Mouse (Mus musculus): ENCODE measurements around the gene Rcc1l. TPM values are rescaled to one million over a fixed set of nuclear protein-coding genes. Genes with fewer than 3 reads are reported as not detected.

Gene Rcc1l
- total RNA-seq, 1 experiment = 26.0 TPM

- Histone ChIP-seq H3K4me3 (ENCODE audit: insufficient read depth in 1 of 2, low read depth in 1 of 2, low read length in 2 of 2, poor library complexity in 1 of 2, severe bottlenecking in 1 of 2) (no peak overlapping the region), H3K9ac (ENCODE audit: insufficient read depth, low read depth, low read length, poor library complexity, severe bottlenecking) (no peak overlapping the region), H3K9me3 (ENCODE audit: control insufficient read depth, insufficient read depth, low read depth, low read length) (no peaks in the 10 kb centered on the region), H3K4me1 (ENCODE audit: control insufficient read depth in 2 of 2, insufficient read depth in 2 of 2, low read length in 2 of 2, poor library complexity in 1 of 2) (peaks cover 0 to 13% of the 10 kb centered on the region in 2 experiments; a peak in 2 of 4 replicates), H3K27ac (ENCODE audit: insufficient read depth, low read depth, low read length, poor library complexity, severe bottlenecking) (no peak overlapping the region), H3K36me3 (ENCODE audit: control insufficient read depth, insufficient read depth, low read length, poor library complexity, severe bottlenecking) (no peaks in the 10 kb centered on the region)
- no peak for DNase-seq (ENCODE audit: low read depth, low spot score)
- TF ChIP-seq ZNF384 (IDR thresholded peaks at IDR 0.05; ENCODE audit: low read depth, low read length) (no peak), CHD2 (IDR thresholded peaks at IDR 0.05; ENCODE audit: low read depth, low read length) (no peak), ZC3H11A (IDR thresholded peaks at IDR 0.05; ENCODE audit: borderline replicate concordance, low read depth, low read length) (no peak), HCFC1 (IDR thresholded peaks at IDR 0.05; ENCODE audit: borderline replicate concordance, insufficient read depth, low read length) (no peak), MAFK (IDR thresholded peaks at IDR 0.05; ENCODE audit: insufficient read depth, low read depth, low read length) (no peak)
- in situ Hi-C loops (cut with MboI; ENCODE audit: low sequenced_read_pairs in 2 of 2, unreplicated experiment in 2 of 2) = no loop called here
These were observed 56.4 kb downstream of the Rcc1l start for GRCm38 (mm10) chr5:134120135-134120534.

DNA sequence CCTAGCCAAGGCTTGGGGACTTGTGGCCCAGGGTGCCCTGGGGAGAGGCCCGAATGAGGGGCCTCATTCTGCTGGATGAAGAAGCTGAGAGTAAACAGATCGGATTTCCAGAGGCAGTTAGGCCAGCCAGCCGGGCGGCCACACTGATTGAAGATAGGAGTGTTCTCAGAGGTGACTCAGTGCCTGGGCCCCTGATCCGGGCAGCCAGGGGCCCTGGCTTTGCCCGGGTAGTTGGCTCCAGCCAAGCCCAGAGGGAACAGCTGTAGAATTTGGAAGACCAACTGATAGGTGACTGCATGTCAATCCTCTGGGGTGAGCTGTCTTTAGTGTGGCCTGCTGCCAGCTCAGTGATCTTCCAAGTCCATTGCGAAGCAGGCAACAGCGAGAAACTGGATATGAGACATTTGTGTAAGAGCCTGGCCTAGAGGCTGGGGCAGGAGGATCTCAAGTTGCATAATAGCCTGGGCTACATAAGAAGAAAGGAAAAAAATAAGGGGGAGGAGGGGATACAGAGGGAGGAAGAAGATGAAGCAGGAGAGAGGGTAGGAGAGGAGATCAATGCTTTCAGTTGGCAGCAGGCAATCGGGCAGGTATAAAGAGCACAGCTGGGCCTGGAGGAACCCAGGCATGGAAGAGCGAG is 57.0 kb downstream of the Rcc1l start:
- TF ChIP-seq CHD2 (IDR thresholded peaks at IDR 0.05; ENCODE audit: low read depth, low read length) = no peak
- no peak for TF ChIP-seq ZC3H11A (IDR thresholded peaks at IDR 0.05; ENCODE audit: borderline replicate concordance, low read depth, low read length)
- TF ChIP-seq ZNF384 (IDR thresholded peaks at IDR 0.05; ENCODE audit: low read depth, low read length) = no peak
- TF ChIP-seq HCFC1 (IDR thresholded peaks at IDR 0.05; ENCODE audit: borderline replicate concordance, insufficient read depth, low read length) = no peak
- no peak for TF ChIP-seq MAFK (IDR thresholded peaks at IDR 0.05; ENCODE audit: insufficient read depth, low read depth, low read length)
- peak overlapping the region; percentile 48 to 57 for H3K4me3 ChIP-seq (ENCODE audit: insufficient read depth in 1 of 2, low read depth in 1 of 2, low read length in 2 of 2, poor library complexity in 1 of 2, severe bottlenecking in 1 of 2)
- peaks cover 0 to 13% of the 10 kb centered on the region in 2 experiments; a peak in 2 of 4 replicates for H3K4me1 ChIP-seq (ENCODE audit: control insufficient read depth in 2 of 2, insufficient read depth in 2 of 2, low read length in 2 of 2, poor library complexity in 1 of 2)
- no peak for DNase-seq (ENCODE audit: low read depth, low spot score)
- no peaks in the 10 kb centered on the region for H3K36me3 ChIP-seq (ENCODE audit: control insufficient read depth, insufficient read depth, low read length, poor library complexity, severe bottlenecking)
- in situ Hi-C loops (cut with MboI; ENCODE audit: low sequenced_read_pairs in 2 of 2, unreplicated experiment in 2 of 2) = no loop called here
- H3K9ac ChIP-seq (ENCODE audit: insufficient read depth, low read depth, low read length, poor library complexity, severe bottlenecking) = peak overlapping the region; percentile 46; the same call in 1 of the 2 replicates
- H3K9me3 ChIP-seq (ENCODE audit: control insufficient read depth, insufficient read depth, low read depth, low read length) = no peaks in the 10 kb centered on the region
- H3K27ac ChIP-seq (ENCODE audit: insufficient read depth, low read depth, low read length, poor library complexity, severe bottlenecking) = peak overlapping the region; percentile 24; the same call in 1 of the 2 replicates

- DNase-seq (ENCODE audit: low read depth, low spot score) = peak; percentile 71
- H3K4me1 ChIP-seq (ENCODE audit: control insufficient read depth in 2 of 2, insufficient read depth in 2 of 2, low read length in 2 of 2, poor library complexity in 1 of 2) = peaks cover 0 to 13% of the 10 kb centered on the region in 2 experiments; a peak in 2 of 4 replicates
- H3K9me3 ChIP-seq (ENCODE audit: control insufficient read depth, insufficient read depth, low read depth, low read length) = no peaks in the 10 kb centered on the region
- in situ Hi-C loops (cut with MboI; ENCODE audit: low sequenced_read_pairs in 2 of 2, unreplicated experiment in 2 of 2) = no loop called here
- peak overlapping the region; percentile 24; the same call in 1 of the 2 replicates for H3K27ac ChIP-seq (ENCODE audit: insufficient read depth, low read depth, low read length, poor library complexity, severe bottlenecking)
- H3K36me3 ChIP-seq (ENCODE audit: control insufficient read depth, insufficient read depth, low read length, poor library complexity, severe bottlenecking) = no peaks in the 10 kb centered on the region
- peak overlapping the region; percentile 46; the same call in 1 of the 2 replicates for H3K9ac ChIP-seq (ENCODE audit: insufficient read depth, low read depth, low read length, poor library complexity, severe bottlenecking)
- peak overlapping the region; percentile 48 to 57 for H3K4me3 ChIP-seq (ENCODE audit: insufficient read depth in 1 of 2, low read depth in 1 of 2, low read length in 2 of 2, poor library complexity in 1 of 2, severe bottlenecking in 1 of 2)
- TF ChIP-seq ZC3H11A (IDR thresholded peaks at IDR 0.05; ENCODE audit: borderline replicate concordance, low read depth, low read length) (no peak), MAFK (IDR thresholded peaks at IDR 0.05; ENCODE audit: insufficient read depth, low read depth, low read length) (no peak), ZNF384 (IDR thresholded peaks at IDR 0.05; ENCODE audit: low read depth, low read length) (no peak), CHD2 (IDR thresholded peaks at IDR 0.05; ENCODE audit: low read depth, low read length) (no peak), HCFC1 (IDR thresholded peaks at IDR 0.05; ENCODE audit: borderline replicate concordance, insufficient read depth, low read length) (no peak)
These were observed 57.7 kb downstream of the Rcc1l start for GRCm38 (mm10) chr5:134118798-134119407.

DNA sequence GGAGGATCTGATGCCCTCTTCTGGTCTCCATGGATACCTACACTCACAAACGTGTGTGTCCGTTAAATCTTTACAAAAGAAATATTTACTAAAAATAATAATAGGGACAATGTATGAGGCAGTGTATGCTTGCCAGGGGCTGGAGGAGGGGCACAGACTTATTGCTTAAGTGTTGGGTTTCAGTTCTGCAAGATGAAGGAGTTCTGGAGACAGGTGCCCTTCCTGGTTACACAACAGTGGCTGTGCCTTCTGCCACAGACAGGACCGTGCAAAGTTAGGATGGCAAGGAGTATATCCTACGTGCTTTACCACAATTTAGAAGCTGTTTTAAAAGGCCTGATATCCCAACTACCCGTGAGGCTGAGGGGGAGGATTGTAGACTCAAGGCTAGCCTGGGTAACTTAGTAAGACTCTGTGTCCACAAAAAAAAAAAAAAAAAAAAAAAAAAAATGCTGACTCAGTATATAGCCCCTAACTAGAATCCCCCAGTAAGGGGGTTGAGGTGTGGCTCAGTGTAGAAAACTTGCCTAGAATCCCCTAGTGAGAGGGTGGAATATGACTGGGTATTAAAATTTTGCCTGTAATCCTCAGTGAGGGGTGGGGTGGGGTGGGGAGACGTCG is 60.8 kb downstream of the Rcc1l start:
- in situ Hi-C loops (cut with MboI; ENCODE audit: low sequenced_read_pairs in 2 of 2, unreplicated experiment in 2 of 2) = no loop called here
- H3K4me1 ChIP-seq (ENCODE audit: control insufficient read depth in 2 of 2, insufficient read depth in 2 of 2, low read length in 2 of 2, poor library complexity in 1 of 2) = peaks cover 0 to 10% of the 10 kb centered on the region in 2 experiments; a peak in 2 of 4 replicates
- no peak for DNase-seq (ENCODE audit: low read depth, low spot score)
- TF ChIP-seq ZNF384 (IDR thresholded peaks at IDR 0.05; ENCODE audit: low read depth, low read length) (0 out of 2 replicates have a peak, but pooled peaks have one; percentile 38), HCFC1 (IDR thresholded peaks at IDR 0.05; ENCODE audit: borderline replicate concordance, insufficient read depth, low read length) (no peak), CHD2 (IDR thresholded peaks at IDR 0.05; ENCODE audit: low read depth, low read length) (no peak), MAFK (IDR thresholded peaks at IDR 0.05; ENCODE audit: insufficient read depth, low read depth, low read length) (peak; percentile 92), ZC3H11A (IDR thresholded peaks at IDR 0.05; ENCODE audit: borderline replicate concordance, low read depth, low read length) (no peak)
- H3K36me3 ChIP-seq (ENCODE audit: control insufficient read depth, insufficient read depth, low read length, poor library complexity, severe bottlenecking) = no peaks in the 10 kb centered on the region
- no peak overlapping the region for H3K27ac ChIP-seq (ENCODE audit: insufficient read depth, low read depth, low read length, poor library complexity, severe bottlenecking)
- H3K9ac ChIP-seq (ENCODE audit: insufficient read depth, low read depth, low read length, poor library complexity, severe bottlenecking) = no peak overlapping the region
- H3K4me3 ChIP-seq (ENCODE audit: insufficient read depth in 1 of 2, low read depth in 1 of 2, low read length in 2 of 2, poor library complexity in 1 of 2, severe bottlenecking in 1 of 2) = no peak overlapping the region
- no peaks in the 10 kb centered on the region for H3K9me3 ChIP-seq (ENCODE audit: control insufficient read depth, insufficient read depth, low read depth, low read length)
